Mouse (Mus musculus) heart, embryonic 12.5 days (tissue): ENCODE data around the gene Flnb. TPM values are rescaled to one million over a fixed set of nuclear protein-coding genes. Genes with fewer than 3 reads are reported as not detected.
A peak's percentile ranks its signal among the peaks of the same experiment; 100 is the strongest.

Experiments
- ATAC-seq: fragments of 200-750 bp; cut with Nextera tagmentation; 2 replicates; pipeline ENCODE4 v1.8.0; 2017; ENCODE audit warnings: moderate TSS enrichment, moderate library complexity; ENCODE audit not compliant: insufficient number of reproducible peaks, low FRiP score
- H3K27ac ChIP-seq: fragments of 300-500 bp; sonication (generic); 2 replicates; pipeline ENCODE4 v1.5.1; 2016; ENCODE audit warnings: mild to moderate bottlenecking, moderate library complexity; ENCODE audit not compliant: poor library complexity, severe bottlenecking
- H3K27me3 ChIP-seq: fragments of 300-500 bp; sonication (generic); replicated peaks from 2 replicates; pipeline ENCODE4 v1.6.1; 2016; ENCODE audit warnings: mild to moderate bottlenecking, moderate library complexity
- H3K36me3 ChIP-seq: fragments of 300-500 bp; sonication (generic); 2 replicates; pipeline ENCODE4 v1.6.1; 2016; ENCODE audit warnings: mild to moderate bottlenecking, moderate library complexity
- H3K4me1 ChIP-seq: fragments of 300-500 bp; sonication (generic); replicated peaks from 2 replicates; pipeline ENCODE4 v1.6.1; 2016; ENCODE audit warnings: mild to moderate bottlenecking
- H3K4me2 ChIP-seq: fragments of 300-500 bp; sonication (generic); 2 replicates; pipeline ENCODE4 v1.6.1; 2016; ENCODE audit warnings: mild to moderate bottlenecking, moderate library complexity
- H3K4me3 ChIP-seq: fragments of 300-500 bp; sonication (generic); 2 replicates; pipeline ENCODE4 v1.5.1; 2016; ENCODE audit warnings: mild to moderate bottlenecking
- H3K9ac ChIP-seq: fragments of 300-500 bp; sonication (generic); 2 replicates; pipeline ENCODE4 v1.6.1; 2016; ENCODE audit warnings: mild to moderate bottlenecking, moderate library complexity
- H3K9me3 ChIP-seq: fragments of 300-500 bp; sonication (generic); replicated peaks from 2 replicates; pipeline ENCODE4 v1.6.1; 2016; ENCODE audit warnings: mild to moderate bottlenecking, moderate library complexity
- WGBS: fragments of 180-500 bp; shearing (Covaris S2); methylation state at CpG from one replicate; pipeline ENCODE4 v1.1.7; 2016; 5-methylcytosine and 5-hydroxymethylcytosine counted together
- polyA plus RNA-seq: library from polyadenylated mRNA; unstranded; fragments of >200 nt; fragmentation: Nextera tagmentation; extraction: Ambion mirVana; gene quantifications from 2 replicates; pipeline ENCODE4 v1.2.1, GENCODE M21; 2016

The Flnb gene
- polyA plus RNA-seq: 15.1 and 28.3 TPM in 2 replicates

GRCm38 (mm10) chr14:7817770-7818462 is at the start of gene Flnb:
TSS of gene Flnb (plus strand) at chr14:7817957.
- under 1% methylated on average over 49 of the region's 49 CpGs for whole genome bisulfite sequencing
- H3K9me3 ChIP-seq: no peaks in the 10 kb centered on the region
- ATAC-seq: peak; percentile 91
- peaks cover 41% of the 10 kb centered on the region for H3K4me1 ChIP-seq
- H3K27me3 ChIP-seq: no peaks in the 10 kb centered on the region
- peak within 1 kb of the TSS; percentile 75 for H3K4me3 ChIP-seq
- peak within 1 kb of the TSS; percentile 87 for H3K9ac ChIP-seq
- no peaks in the 10 kb centered on the region for H3K36me3 ChIP-seq
- H3K4me2 ChIP-seq: peak within 1 kb of the TSS; percentile 92
- peak within 1 kb of the TSS; percentile 36; the same call in 1 of the 2 replicates for H3K27ac ChIP-seq

GRCm38 (mm10) chr14:7773714-7774389 is 43.9 kb upstream of the Flnb start:
- ATAC-seq: peak; percentile 25; the same call in 1 of the 2 replicates
- 27% methylated on average over 24 of the region's 24 CpGs for WGBS
- no peaks in the 10 kb centered on the region for H3K9me3 ChIP-seq

GRCm38 (mm10) chr14:7786073-7786472 is 31.7 kb upstream of the Flnb start:
- WGBS: 31% methylated on average over 13 of the region's 13 CpGs
- no peak overlapping the region for H3K4me2 ChIP-seq

More at GRCm38 (mm10) chr14:7773714-7774389, 43.9 kb upstream of the Flnb start:
- Histone ChIP-seq H3K36me3 (no peaks in the 10 kb centered on the region), H3K27ac (no peak overlapping the region), H3K9ac (peak overlapping the region; percentile 32), H3K4me2 (peak overlapping the region; percentile 68), H3K27me3 (no peaks in the 10 kb centered on the region), H3K4me1 (no peaks in the 10 kb centered on the region), H3K4me3 (peak overlapping the region; percentile 54)

GRCm38 (mm10) chr14:7789266-7790030 is 28.3 kb upstream of the Flnb start:
- Histone ChIP-seq H3K36me3 (no peaks in the 10 kb centered on the region), H3K27ac (no peak overlapping the region), H3K4me1 (0 out of 2 replicates have a peak, but pooled peaks cover 2% of the 10 kb centered on the region), H3K4me2 (no peak overlapping the region), H3K27me3 (no peaks in the 10 kb centered on the region), H3K9ac (no peak overlapping the region), H3K4me3 (no peak overlapping the region), H3K9me3 (no peaks in the 10 kb centered on the region)
- WGBS: 71% methylated on average over 7 of the region's 7 CpGs
- no peak for ATAC-seq

More at GRCm38 (mm10) chr14:7786073-7786472, 31.7 kb upstream of the Flnb start:
- H3K36me3 ChIP-seq: no peaks in the 10 kb centered on the region
- H3K4me1 ChIP-seq: no peaks in the 10 kb centered on the region
- no peak overlapping the region for H3K4me3 ChIP-seq
- ATAC-seq: no peak
- no peaks in the 10 kb centered on the region for H3K27me3 ChIP-seq
- no peaks in the 10 kb centered on the region for H3K9me3 ChIP-seq
- H3K9ac ChIP-seq: no peak overlapping the region
- no peak overlapping the region for H3K27ac ChIP-seq

GRCm38 (mm10) chr14:7791061-7791531 is 26.7 kb upstream of the Flnb start:
- Histone ChIP-seq H3K4me2 (peak overlapping the region; percentile 79), H3K4me3 (peak overlapping the region; percentile 41), H3K9ac (no peak overlapping the region), H3K36me3 (no peaks in the 10 kb centered on the region), H3K27ac (no peak overlapping the region), H3K27me3 (no peaks in the 10 kb centered on the region; the same call in 1 of the 2 replicates), H3K4me1 (0 out of 2 replicates have a peak, but pooled peaks cover 2% of the 10 kb centered on the region), H3K9me3 (no peaks in the 10 kb centered on the region)
- WGBS: 16% methylated on average over 19 of the region's 19 CpGs
- no peak for ATAC-seq

GRCm38 (mm10) chr14:7791532-7792159 is 26.1 kb upstream of the Flnb start, which contains the start of gene Gm26661:
TSS of gene Gm26661 (plus strand) at chr14:7791587.
- 2% methylated on average over 30 of the region's 30 CpGs for WGBS
- peak within 1 kb of the TSS; percentile 79 for H3K4me2 ChIP-seq
- no peak within 1 kb of the TSS for H3K27ac ChIP-seq
- peak; percentile 83 for ATAC-seq
- no peak within 1 kb of the TSS for H3K9ac ChIP-seq
- peak within 1 kb of the TSS; percentile 41 for H3K4me3 ChIP-seq
- no peaks in the 10 kb centered on the region; the same call in 1 of the 2 replicates for H3K27me3 ChIP-seq
- H3K4me1 ChIP-seq: 0 out of 2 replicates have a peak, but pooled peaks cover 2% of the 10 kb centered on the region
- no peaks in the 10 kb centered on the region for H3K36me3 ChIP-seq
- H3K9me3 ChIP-seq: no peaks in the 10 kb centered on the region

GRCm38 (mm10) chr14:7795961-7796360 is 21.8 kb upstream of the Flnb start:
- no peak overlapping the region for H3K4me3 ChIP-seq
- ATAC-seq: no peak
- H3K9me3 ChIP-seq: peaks cover 5% of the 10 kb centered on the region
- H3K9ac ChIP-seq: no peak overlapping the region
- WGBS: 81% methylated on average over 4 of the region's 4 CpGs
- H3K4me1 ChIP-seq: 0 out of 2 replicates have a peak, but pooled peaks cover 2% of the 10 kb centered on the region
- H3K36me3 ChIP-seq: no peaks in the 10 kb centered on the region
- H3K27ac ChIP-seq: no peak overlapping the region
- H3K27me3 ChIP-seq: no peaks in the 10 kb centered on the region; the same call in 1 of the 2 replicates
- no peak overlapping the region for H3K4me2 ChIP-seq

- ATAC-seq: no peak
- H3K27ac ChIP-seq: no peak overlapping the region
- H3K36me3 ChIP-seq: no peaks in the 10 kb centered on the region
- H3K9me3 ChIP-seq: peaks cover 7% of the 10 kb centered on the region
- H3K27me3 ChIP-seq: no peaks in the 10 kb centered on the region; the same call in 1 of the 2 replicates
- no peak overlapping the region for H3K4me3 ChIP-seq
- no peaks in the 10 kb centered on the region for H3K4me1 ChIP-seq
- no peak overlapping the region for H3K4me2 ChIP-seq
- no peak overlapping the region for H3K9ac ChIP-seq
Observed at GRCm38 (mm10) chr14:7800611-7801010, 17.1 kb upstream of the Flnb start.

- Histone ChIP-seq H3K27me3 (no peaks in the 10 kb centered on the region), H3K4me3 (no peak overlapping the region), H3K4me1 (no peaks in the 10 kb centered on the region), H3K36me3 (no peaks in the 10 kb centered on the region), H3K27ac (no peak overlapping the region), H3K4me2 (no peak overlapping the region), H3K9ac (no peak overlapping the region), H3K9me3 (peaks cover 7% of the 10 kb centered on the region)
- no peak for ATAC-seq
- 7% methylated on average over 4 of the region's 4 CpGs for WGBS
Observed at GRCm38 (mm10) chr14:7801831-7802230, 15.9 kb upstream of the Flnb start.

GRCm38 (mm10) chr14:7803874-7804557 is 13.7 kb upstream of the Flnb start:
- H3K36me3 ChIP-seq: no peaks in the 10 kb centered on the region
- no peak overlapping the region for H3K4me2 ChIP-seq
- H3K4me3 ChIP-seq: no peak overlapping the region
- no peak overlapping the region for H3K27ac ChIP-seq
- H3K27me3 ChIP-seq: no peaks in the 10 kb centered on the region
- H3K9ac ChIP-seq: no peak overlapping the region
- peaks cover 16% of the 10 kb centered on the region for H3K4me1 ChIP-seq
- peaks cover 7% of the 10 kb centered on the region for H3K9me3 ChIP-seq
- 39% methylated on average over 4 of the region's 4 CpGs for WGBS
- ATAC-seq: no peak
